Mouse (Mus musculus) midbrain, postnatal 0 days (tissue): ENCODE data around the gene Ces1d. TPM values are rescaled to one million over a fixed set of nuclear protein-coding genes. Genes with fewer than 3 reads are reported as not detected.
"Not testable (repeated sequence)": the region's sequence is repeated elsewhere in the genome, so short reads cannot be mapped to it uniquely, and the experiment has no call there.

ENCODE experiments used
- ATAC-seq: fragments of 200-750 bp; cut with Nextera tagmentation; 2 replicates; pipeline ENCODE4 v1.8.0; 2017; ENCODE audit warnings: moderate number of reproducible peaks, mild to moderate bottlenecking, moderate TSS enrichment, moderate library complexity; ENCODE audit not compliant: low FRiP score
- DNase-seq: peaks from one replicate; pipeline ENCODE4 v3.0.0-alpha.2; 2015; ENCODE audit warnings: low spot score
- H3K27ac ChIP-seq: fragments of 300-500 bp; sonication (generic); 2 replicates; pipeline ENCODE4 v1.5.1; 2014; ENCODE audit warnings: low read depth, mild to moderate bottlenecking, low read length, mixed read lengths
- H3K27me3 ChIP-seq: fragments of 300-500 bp; sonication (generic); 2 replicates; pipeline ENCODE4 v1.6.1; 2014; ENCODE audit warnings: low read length, control low read depth, mixed read lengths; ENCODE audit not compliant: insufficient read depth
- H3K36me3 ChIP-seq: fragments of 300-500 bp; sonication (generic); 2 replicates; pipeline ENCODE4 v1.6.1; 2014; ENCODE audit warnings: low read length, control low read depth, mixed read lengths; ENCODE audit not compliant: insufficient read depth
- H3K4me1 ChIP-seq: fragments of 300-500 bp; sonication (generic); 2 replicates; pipeline ENCODE4 v1.6.1; 2014; ENCODE audit warnings: mild to moderate bottlenecking, control low read depth, antibody characterized with exemption, low read length, mixed read lengths; ENCODE audit not compliant: insufficient read depth
- H3K4me2 ChIP-seq: fragments of 300-500 bp; sonication (generic); 2 replicates; pipeline ENCODE4 v1.6.1; 2014; ENCODE audit warnings: low read depth, mild to moderate bottlenecking, low read length, mixed read lengths; ENCODE audit not compliant: poor library complexity, severe bottlenecking
- H3K4me3 ChIP-seq: fragments of 300-500 bp; sonication (generic); 2 replicates; pipeline ENCODE4 v1.5.1; 2014; ENCODE audit warnings: low read depth, mild to moderate bottlenecking, low read length, moderate library complexity
- H3K9ac ChIP-seq: fragments of 300-500 bp; sonication (generic); replicated peaks from 2 replicates; pipeline ENCODE4 v1.6.1; 2014; ENCODE audit warnings: mild to moderate bottlenecking, low read length, moderate library complexity, mixed read lengths; ENCODE audit not compliant: poor library complexity, severe bottlenecking
- H3K9me3 ChIP-seq: fragments of 300-500 bp; sonication (generic); 2 replicates; pipeline ENCODE4 v1.6.1; 2016; ENCODE audit warnings: low read length, control low read depth
- CTCF ChIP-seq: IDR thresholded peaks from 2 replicates; pipeline ENCODE4 v1.5.1; 2016; ENCODE audit warnings: antibody characterized with exemption, mild to moderate bottlenecking
- WGBS: fragments of 180-500 bp; shearing (Covaris S2); extraction: QIAGEN DNeasy Blood & Tissue Kit; methylation state at CpG from one replicate; pipeline ENCODE4 v1.1.7; 2014; 5-methylcytosine and 5-hydroxymethylcytosine counted together
- polyA plus RNA-seq: library from polyadenylated mRNA; unstranded; fragments of >200 nt; fragmentation: Nextera tagmentation; extraction: Ambion mirVana; gene quantifications from 2 replicates; pipeline ENCODE4 v1.2.1, GENCODE M21; 2015
- total RNA-seq: library from RNA; depleted of rRNA; stranded (reverse); fragments of >200 nt; gene quantifications from 2 replicates; pipeline ENCODE4 v1.2.3, GENCODE M21; 2014

Gene Ces1d
- total and polyA plus RNA-seq, 2 experiments from 2014 or later: 0.17 to 0.22 TPM

GRCm38 (mm10) chr8:93211091-93211490, 13.5 kb upstream of the Ces1d start:
- Histone ChIP-seq H3K4me1 (no peaks in the 10 kb centered on the region), H3K36me3 (no peaks in the 10 kb centered on the region), H3K4me3 (no peak overlapping the region), H3K27ac (no peak overlapping the region), H3K9ac (no peak overlapping the region), H3K9me3 (no peaks in the 10 kb centered on the region), H3K27me3 (no peaks in the 10 kb centered on the region), H3K4me2 (no peak overlapping the region)
- no peak for ATAC-seq
- DNase-seq: no peak
- TF ChIP-seq CTCF: no peak

- H3K4me3 ChIP-seq, ATAC-seq, H3K9me3 ChIP-seq, H3K9ac ChIP-seq, DNase-seq, H3K4me1 ChIP-seq, H3K4me2 ChIP-seq, H3K36me3 ChIP-seq, H3K27me3 ChIP-seq, H3K27ac ChIP-seq: not testable (repeated sequence)
- WGBS: 71% methylated on average over 7 of the region's 7 CpGs
Observed at GRCm38 (mm10) chr8:93199146-93199545, 1.5 kb upstream of the Ces1d start.

GRCm38 (mm10) chr8:93196436-93196835, 1.2 kb downstream of the Ces1d start:
- DNase-seq: no peak

DNA sequence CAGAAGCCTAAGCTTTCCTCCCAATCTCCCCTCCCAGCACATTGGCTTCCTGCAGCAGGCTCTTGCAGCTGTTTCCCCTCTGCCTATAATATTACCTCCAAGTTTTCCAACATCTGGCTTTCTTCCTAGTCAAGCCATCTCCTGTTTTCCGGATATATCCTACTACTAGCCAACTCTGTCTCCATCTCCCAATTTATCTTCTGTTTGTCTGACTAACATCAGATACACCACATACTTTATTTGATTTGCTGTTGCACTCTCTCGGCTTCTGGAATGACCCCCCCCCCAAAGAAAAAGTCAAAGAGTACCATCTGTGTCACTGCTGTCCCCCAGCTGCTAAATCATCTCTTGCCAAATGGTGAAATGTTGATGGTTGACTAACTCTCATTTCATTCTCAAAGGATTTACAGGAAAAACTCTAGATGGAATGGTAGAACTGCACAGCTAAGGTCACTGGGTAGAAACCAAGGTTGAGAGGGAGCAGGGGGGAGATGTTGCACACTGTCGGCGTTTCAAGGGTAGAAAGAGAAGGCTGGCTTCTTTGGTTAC, 17.0 kb downstream of the Ces1d start:
- no peak overlapping the region for H3K4me3 ChIP-seq
- no peak for ATAC-seq
- no peaks in the 10 kb centered on the region for H3K27me3 ChIP-seq
- 94% methylated on average over 4 of the region's 4 CpGs for WGBS
- H3K27ac ChIP-seq: no peak overlapping the region
- H3K4me1 ChIP-seq: no peaks in the 10 kb centered on the region
- TF ChIP-seq CTCF: no peak
- no peak for DNase-seq
- no peaks in the 10 kb centered on the region for H3K36me3 ChIP-seq
- no peak overlapping the region for H3K9ac ChIP-seq
- H3K4me2 ChIP-seq: no peak overlapping the region
- no peaks in the 10 kb centered on the region for H3K9me3 ChIP-seq

More at GRCm38 (mm10) chr8:93196436-93196835, 1.2 kb downstream of the Ces1d start:
- 87% methylated on average over 5 of the region's 5 CpGs for WGBS
- no peak overlapping the region for H3K27ac ChIP-seq
- H3K9me3 ChIP-seq: no peaks in the 10 kb centered on the region
- ATAC-seq: no peak
- no peak overlapping the region for H3K9ac ChIP-seq
- H3K4me2 ChIP-seq: no peak overlapping the region
- no peaks in the 10 kb centered on the region for H3K4me1 ChIP-seq
- H3K4me3 ChIP-seq: no peak overlapping the region
- H3K27me3 ChIP-seq: no peaks in the 10 kb centered on the region
- no peaks in the 10 kb centered on the region for H3K36me3 ChIP-seq
- TF ChIP-seq CTCF: no peak

GRCm38 (mm10) chr8:93176593-93176992, 21.0 kb downstream of the Ces1d start:
- H3K4me1 ChIP-seq: no peaks in the 10 kb centered on the region
- H3K4me3 ChIP-seq: no peak overlapping the region
- H3K9ac ChIP-seq: no peak overlapping the region
- H3K4me2 ChIP-seq: no peak overlapping the region
- no peaks in the 10 kb centered on the region for H3K9me3 ChIP-seq
- 63% methylated on average over 1 of the region's 1 CpGs for WGBS
- no peaks in the 10 kb centered on the region for H3K36me3 ChIP-seq
- no peak for DNase-seq
- H3K27ac ChIP-seq: no peak overlapping the region
- TF ChIP-seq CTCF: no peak
- no peak for ATAC-seq
- no peaks in the 10 kb centered on the region for H3K27me3 ChIP-seq

GRCm38 (mm10) chr8:93174554-93174953, 23.1 kb downstream of the Ces1d start:
- H3K9me3 ChIP-seq: no peaks in the 10 kb centered on the region
- no peak for TF ChIP-seq CTCF
- no peak overlapping the region for H3K27ac ChIP-seq
- H3K4me2 ChIP-seq: no peak overlapping the region
- WGBS: 87% methylated on average over 2 of the region's 2 CpGs
- no peak for ATAC-seq
- no peaks in the 10 kb centered on the region for H3K27me3 ChIP-seq
- H3K4me3 ChIP-seq: no peak overlapping the region
- no peak for DNase-seq
- no peaks in the 10 kb centered on the region for H3K36me3 ChIP-seq
- H3K4me1 ChIP-seq: no peaks in the 10 kb centered on the region
- no peak overlapping the region for H3K9ac ChIP-seq
